Mouse (Mus musculus) c-Kit-positive CD71-negative TER-119-negative erythroid progenitor cells, embryonic 14.5 days (primary cell): ENCODE data around the gene Olfr1353.
"Not testable (repeated sequence)": the region's sequence is repeated elsewhere in the genome, so short reads cannot be mapped to it uniquely, and the experiment has no call there.

Source experiments
- DNase-seq: peaks from one replicate; pipeline ENCODE4 v3.0.0-alpha.2; 2013; ENCODE audit warnings: low read depth

Gene Olfr1353

GRCm38 (mm10) chr10:78963009-78963408, at the start of gene Olfr1353:
Olfr1353 (plus strand) TSS chr10:78963309.
- not testable (repeated sequence) for DNase-seq

DNA sequence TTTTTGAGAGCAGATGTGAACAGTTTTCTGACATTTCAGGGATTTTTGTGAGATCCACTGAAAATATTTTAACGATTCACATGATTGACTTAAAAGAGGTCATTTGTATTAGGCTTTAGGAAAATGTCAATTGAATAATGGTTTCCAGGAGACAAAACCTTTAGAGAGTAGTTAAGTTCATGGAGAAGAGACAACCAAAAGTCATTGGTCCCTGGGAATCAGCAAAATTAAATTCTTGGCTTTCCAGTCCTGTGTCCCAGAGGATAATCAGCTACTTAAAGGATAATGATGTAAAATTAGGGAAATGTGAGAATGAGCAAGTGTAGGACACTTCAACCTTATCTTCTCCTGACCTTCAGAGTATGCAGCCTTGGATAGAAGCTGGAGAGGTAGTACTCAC, 12.8 kb upstream of the Olfr1353 start, which contains the start of gene Olfr8:
Gene Olfr8 (plus strand): TSS at position 301 of the 400 bp plus-strand sequence.
- DNase-seq, result not testable (repeated sequence)

DNA sequence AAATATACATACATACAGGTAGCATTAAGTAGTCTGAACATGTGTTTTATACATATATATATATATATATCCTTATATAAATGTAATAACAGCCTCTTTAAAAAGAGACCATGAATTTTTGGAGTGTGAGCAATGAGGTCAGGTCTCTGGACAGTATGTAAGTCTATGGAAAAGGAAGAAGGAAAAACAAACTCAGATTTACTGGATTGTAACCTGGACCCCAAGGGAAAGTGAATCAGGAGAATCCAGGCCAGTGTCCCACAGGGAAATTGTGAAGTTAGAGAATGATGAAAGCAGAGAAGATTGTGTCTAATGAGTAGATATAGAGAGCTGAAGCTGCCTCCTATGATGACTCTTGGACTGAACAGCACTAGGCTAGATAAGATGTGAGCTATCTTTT, 17.6 kb downstream of the Olfr1353 start, which contains the start of gene Olfr1352:
Gene Olfr1352 (plus strand): TSS at position 301 of the 400 bp plus-strand sequence.
- DNase-seq, result no peak

GRCm38 (mm10) chr10:79012172-79012571, 49.1 kb downstream of the Olfr1353 start, which contains the start of gene Olfr1351:
Olfr1351 (plus strand) TSS chr10:79012472.
- DNase-seq, result no peak
